Mouse (Mus musculus): ENCODE measurements at regions not wholly inside any gene's neighbourhood (a gene's known extent, or its start where the extent isn't known, plus 50 kb on each side); places are given as distances from the start of the nearest gene placed in this dataset.

DNA sequence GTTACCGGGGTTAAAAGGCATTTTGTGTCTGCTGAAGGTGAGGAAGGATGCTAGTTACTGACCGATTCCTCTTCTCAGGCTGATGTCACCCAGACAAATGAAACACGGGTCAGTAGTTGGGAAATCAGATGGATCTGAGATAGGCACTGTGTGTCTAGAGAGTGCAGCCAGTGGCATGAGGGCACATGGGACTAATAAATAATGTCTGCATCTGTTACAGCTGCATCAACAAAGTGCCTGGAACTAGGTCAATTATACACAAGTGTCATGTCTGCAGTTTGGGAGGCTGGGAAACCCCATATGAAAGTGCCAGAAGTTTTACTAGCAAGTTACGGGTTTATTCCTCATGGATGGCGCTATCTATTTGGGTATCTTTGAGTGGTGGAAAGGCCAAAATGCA is 68.8 kb downstream of the Cxcl12 start:
- no peak for DNase-seq (ENCODE audit: inconsistent age in 2 of 2, low spot score in 1 of 2)

DNA sequence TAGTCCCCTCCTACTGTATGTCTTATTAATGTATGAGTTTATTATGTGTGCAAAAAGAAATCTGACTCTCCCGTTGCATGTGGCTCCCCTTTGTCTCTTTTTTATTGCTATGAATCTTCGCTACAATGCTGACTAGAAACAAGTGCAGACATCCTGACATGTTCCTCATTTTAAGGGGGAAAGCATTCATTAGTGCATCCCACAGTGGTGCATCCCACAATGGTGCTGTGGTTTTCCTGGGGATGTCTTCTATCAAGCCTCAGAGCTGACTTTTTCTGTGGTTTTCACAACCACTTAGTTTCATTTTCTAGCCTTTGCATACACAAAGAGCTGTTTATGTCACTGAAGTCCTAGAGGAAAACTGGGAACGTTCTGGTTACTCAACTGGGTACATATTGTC is 72.9 kb downstream of the Cxcl12 start:
- no peak for DNase-seq (ENCODE audit: inconsistent age in 2 of 2, low spot score in 1 of 2)

DNA sequence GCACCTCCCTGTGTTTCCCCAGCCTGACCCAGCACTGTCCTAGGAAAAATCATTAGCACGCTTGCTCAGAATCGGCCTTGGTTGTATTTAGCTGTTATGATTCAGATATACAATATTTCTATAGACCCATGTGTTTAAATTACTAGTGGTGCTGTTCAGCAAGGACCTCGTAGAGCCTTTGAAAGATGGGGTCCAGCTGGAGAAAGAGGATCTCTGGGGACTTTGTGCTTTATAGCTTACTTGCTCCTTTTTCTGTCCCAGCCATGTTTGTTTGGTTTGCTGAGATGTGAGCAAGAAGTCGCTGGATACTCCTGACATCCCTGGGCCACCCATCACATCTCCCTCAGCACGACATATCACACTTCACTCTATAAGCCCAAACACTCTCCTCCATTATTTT is 77.1 kb downstream of the Cxcl12 start:
- no peak for DNase-seq (ENCODE audit: inconsistent age in 2 of 2, low spot score in 1 of 2)

DNA sequence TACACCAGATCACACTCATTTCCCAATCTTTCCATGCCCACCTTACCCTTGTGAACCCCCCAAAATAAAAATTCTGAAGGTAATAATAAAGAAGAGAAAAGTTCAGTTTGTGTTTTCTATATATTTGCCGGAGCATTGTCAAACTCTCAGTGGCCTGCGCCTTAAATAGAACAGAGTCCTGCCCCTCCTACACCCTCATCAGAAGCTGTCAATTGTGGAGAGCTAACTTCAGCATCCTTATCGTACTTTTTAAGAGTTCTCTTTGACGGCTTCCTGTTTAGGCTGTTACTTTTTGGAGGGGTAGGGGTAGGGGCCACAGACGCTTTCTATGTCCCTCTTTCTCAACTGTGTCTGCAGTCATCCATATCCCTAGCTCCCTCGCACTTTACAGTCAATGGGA is 77.5 kb downstream of the Cxcl12 start:
- no peak for DNase-seq (ENCODE audit: inconsistent age in 2 of 2, low spot score in 1 of 2)

GRCm38 (mm10) chr6:117249230-117249921 is 81.0 kb downstream of the Cxcl12 start:
- DNase-seq (ENCODE audit: inconsistent age in 2 of 2, low spot score in 1 of 2): peak; percentile 37 to 71

DNA sequence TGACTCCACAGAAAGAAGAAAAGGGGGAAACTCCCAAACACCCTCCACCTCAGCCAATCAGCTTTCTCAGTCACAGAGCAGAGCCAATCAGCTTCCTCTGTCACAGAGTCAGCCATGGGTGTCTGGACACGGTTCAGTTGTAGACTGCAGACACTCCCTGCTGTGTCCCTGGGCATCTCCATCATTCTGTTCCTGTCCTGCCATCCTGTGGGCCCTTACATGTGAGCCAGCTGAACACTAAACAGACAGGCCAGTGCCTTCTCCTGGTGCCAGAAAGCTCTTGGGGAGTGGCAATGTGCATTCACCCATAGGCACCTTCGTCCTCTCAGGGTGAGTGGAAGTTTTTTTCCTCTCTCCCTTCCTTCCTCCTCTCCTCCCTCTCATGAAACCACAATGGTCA is 81.7 kb downstream of the Cxcl12 start:
- no peak for DNase-seq (ENCODE audit: inconsistent age in 2 of 2, low spot score in 1 of 2)

DNA sequence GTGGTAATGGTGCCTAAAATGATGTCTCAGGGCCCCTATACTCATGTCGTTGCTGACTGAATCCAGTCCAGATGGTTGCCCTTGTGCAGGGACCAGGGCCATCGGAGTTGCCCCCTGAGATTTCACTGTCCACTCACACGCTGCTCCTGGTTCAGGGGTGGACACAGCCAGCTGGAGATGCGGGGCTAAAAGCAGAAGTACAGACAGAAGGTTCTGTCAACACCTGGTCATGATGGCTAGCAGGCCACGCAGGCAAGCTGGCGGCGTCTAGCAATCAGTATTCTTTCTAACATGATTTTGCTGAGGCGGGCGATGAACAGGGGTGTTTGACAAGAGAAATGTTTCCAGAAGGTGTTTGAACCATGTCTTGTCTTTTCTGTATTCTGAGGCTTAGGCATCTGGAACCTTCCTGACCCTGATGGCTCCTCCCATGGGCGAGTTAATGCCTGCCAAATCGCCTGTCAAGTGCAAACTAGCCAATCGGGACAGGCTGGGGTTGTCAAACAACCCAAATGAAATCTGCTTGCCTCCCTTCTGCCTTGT is 83.1 kb downstream of the Cxcl12 start:
- DNase-seq (ENCODE audit: inconsistent age in 2 of 2, low spot score in 1 of 2): no peak

DNA sequence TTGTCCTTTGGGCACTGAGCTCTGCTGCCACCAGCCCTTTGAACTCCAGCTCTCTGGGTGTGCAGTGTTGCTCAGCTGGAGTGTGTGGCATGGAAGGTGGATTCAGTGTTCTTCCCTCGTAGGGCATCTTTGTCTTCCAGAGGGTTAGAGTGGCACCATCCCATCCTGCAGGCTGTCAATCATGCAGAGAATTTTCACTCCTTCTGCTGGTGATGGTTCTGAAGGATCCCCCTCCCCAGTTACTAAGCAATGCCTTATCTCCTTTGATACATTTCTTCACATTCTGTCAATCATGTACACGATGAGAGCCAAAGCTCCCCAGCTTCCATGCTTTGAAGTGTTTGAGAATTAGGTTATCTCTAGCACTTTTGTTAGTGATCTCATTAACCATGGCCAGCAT is 84.0 kb downstream of the Cxcl12 start:
- no peak for DNase-seq (ENCODE audit: inconsistent age in 2 of 2, low spot score in 1 of 2)

GRCm38 (mm10) chr6:117253036-117253435 is 84.7 kb downstream of the Cxcl12 start:
- no peak for DNase-seq (ENCODE audit: inconsistent age in 2 of 2, low spot score in 1 of 2)

GRCm38 (mm10) chr6:117253586-117254330 is 85.4 kb downstream of the Cxcl12 start:
- no peak for DNase-seq (ENCODE audit: inconsistent age in 2 of 2, low spot score in 1 of 2)

- DNase-seq (ENCODE audit: inconsistent age in 2 of 2, low spot score in 1 of 2): peak; percentile 40 to 68
Measured at GRCm38 (mm10) chr6:117254620-117255228, 86.4 kb downstream of the Cxcl12 start.

DNA sequence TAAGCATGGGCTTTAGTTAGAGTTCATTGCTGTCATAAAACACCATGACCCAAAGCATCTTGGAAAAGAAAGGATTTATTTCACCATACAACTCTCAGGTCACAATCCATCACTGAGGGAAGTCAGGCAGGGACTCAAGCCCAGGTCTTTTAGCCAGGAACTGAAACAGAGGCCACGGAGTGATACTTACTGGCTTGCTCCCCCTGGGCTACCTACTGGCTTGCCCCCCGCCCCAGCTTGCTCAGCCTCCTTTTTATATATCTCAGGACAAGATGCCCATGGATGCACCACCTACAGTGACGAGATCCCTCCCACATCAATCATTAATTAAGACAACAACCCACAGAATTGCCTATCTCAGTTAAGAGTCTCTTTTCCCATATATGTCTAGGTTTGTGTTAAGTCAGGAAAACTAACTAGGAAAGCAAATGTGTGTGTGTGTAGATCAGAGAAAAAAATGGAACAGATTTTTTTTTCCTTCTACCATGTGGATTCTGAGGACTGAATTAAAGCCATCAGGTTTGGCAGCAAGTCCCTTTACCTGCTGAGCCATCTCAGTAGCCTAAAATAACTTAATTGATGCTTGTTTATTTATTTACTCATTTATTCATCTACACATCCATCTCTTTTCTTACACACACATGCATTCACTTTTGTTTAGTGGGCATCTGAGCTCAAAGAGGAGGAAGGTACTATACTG is 87.2 kb downstream of the Cxcl12 start:
- no peak for DNase-seq (ENCODE audit: inconsistent age in 2 of 2, low spot score in 1 of 2)

GRCm38 (mm10) chr6:117256099-117256471 is 87.8 kb downstream of the Cxcl12 start:
- DNase-seq (ENCODE audit: inconsistent age in 2 of 2, low spot score in 1 of 2): no peak

DNA sequence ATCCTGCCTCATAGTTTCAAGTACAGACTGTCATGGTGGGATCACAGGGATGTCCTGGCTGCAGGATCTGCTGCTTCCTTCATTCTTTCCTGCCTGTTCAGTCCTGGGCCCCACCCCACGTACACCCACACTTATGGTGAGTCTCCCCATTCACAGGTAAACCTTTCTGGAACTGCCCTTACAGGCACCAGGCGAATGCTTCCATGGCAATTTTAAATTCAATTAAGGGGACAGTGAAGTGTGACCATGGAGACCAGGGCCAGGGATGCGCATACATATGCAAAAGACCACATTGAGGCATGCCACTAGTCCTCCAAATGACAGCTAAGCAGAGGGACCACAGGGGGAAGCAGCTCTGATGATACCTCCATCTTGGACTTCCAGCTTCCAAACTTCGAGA is 89.3 kb downstream of the Cxcl12 start:
- no peak for DNase-seq (ENCODE audit: inconsistent age in 2 of 2, low spot score in 1 of 2)

DNA sequence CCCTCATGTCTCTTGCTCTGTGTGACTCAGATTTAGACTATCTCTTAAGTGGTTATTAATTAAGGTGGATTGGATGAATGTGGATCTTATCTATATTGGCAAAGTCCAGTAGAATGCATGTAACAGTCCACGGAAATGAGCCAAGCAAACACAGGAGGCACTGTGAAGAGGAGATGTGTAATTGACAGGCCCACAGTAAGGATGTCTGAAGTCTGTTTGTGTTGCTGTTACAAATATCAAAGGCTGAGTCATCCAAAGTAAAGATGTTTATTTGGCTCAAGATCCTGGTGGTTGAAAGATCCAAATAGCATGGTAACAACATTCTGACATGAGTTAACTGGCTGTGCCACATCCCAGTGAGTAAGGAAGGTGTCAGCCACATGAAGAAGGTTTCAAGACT is 99.6 kb downstream of the Cxcl12 start:
- DNase-seq (ENCODE audit: inconsistent age in 2 of 2, low spot score in 1 of 2): no peak

GRCm38 (mm10) chr6:117268376-117268775 is 100.0 kb downstream of the Cxcl12 start:
- no peak for DNase-seq (ENCODE audit: inconsistent age in 2 of 2, low spot score in 1 of 2)

GRCm38 (mm10) chr6:117270261-117270660 is 101.9 kb downstream of the Cxcl12 start:
- no peak for DNase-seq (ENCODE audit: inconsistent age in 2 of 2, low spot score in 1 of 2)

DNA sequence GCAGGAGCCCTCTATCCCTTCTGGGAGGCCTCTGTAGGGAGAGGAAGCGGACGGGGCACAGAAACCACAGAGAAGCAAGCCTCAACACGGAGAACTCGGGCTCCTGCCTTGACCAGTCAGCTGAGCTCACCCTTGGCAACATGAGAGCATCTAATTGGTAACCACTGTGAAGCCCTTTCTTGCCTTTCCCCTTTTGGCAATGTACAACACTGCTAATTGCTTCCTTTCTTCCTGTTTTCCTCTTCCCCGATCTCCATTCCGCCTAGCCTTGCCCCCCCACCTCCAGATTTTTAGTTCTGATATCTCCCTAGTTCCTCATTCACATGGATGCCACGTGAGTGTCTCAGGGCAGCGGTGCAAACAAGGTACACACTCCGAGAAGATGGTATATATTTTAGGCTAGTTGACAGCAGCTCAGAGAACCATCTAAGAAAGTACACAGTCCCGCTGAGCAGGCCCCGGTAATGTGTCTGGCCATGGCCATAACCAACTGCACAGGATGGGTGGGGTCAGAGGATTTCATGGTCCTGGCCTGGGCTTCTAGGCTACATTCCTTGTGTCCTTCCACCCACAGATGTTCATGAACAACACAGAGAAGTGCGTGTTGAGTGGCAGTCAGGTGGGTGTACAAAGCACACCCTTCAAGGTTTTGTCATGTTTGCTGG is 103.4 kb downstream of the Cxcl12 start:
- no peak for DNase-seq (ENCODE audit: inconsistent age in 2 of 2, low spot score in 1 of 2)

DNA sequence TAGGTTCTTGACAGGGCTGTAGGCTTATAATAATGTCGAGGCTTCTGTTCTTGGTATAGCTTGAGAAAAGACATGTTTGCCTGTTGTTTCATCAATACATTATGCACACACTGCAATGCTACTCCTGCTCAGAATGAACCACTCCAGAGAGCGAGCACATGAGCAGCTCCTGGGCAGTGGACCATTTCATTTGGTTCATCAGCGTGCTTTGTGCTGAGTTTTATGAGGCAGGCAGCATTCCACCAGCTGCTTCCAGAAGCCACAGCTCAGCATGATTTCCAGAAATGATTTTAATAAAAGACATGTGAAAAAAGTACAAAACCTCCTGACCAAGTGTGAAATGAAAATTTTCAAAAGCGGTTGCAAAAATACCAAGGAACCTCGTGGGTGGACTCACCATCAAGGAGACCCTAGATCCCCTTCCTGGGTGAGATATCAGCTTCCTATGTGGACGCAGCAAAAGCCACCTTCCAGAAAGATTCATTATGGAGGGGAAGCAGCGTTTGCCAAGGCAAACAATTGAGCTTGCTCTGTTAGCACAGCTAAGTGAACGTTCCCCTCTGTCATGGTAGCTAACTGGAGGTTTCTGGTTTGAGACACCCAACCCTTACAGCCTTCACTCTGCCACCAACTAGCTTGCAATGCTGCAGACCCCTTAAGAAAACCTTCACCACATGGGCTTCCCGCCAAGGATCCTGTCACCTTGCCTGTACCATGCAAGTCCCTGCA is 104.1 kb downstream of the Cxcl12 start:
- no peak for DNase-seq (ENCODE audit: inconsistent age in 2 of 2, low spot score in 1 of 2)

DNA sequence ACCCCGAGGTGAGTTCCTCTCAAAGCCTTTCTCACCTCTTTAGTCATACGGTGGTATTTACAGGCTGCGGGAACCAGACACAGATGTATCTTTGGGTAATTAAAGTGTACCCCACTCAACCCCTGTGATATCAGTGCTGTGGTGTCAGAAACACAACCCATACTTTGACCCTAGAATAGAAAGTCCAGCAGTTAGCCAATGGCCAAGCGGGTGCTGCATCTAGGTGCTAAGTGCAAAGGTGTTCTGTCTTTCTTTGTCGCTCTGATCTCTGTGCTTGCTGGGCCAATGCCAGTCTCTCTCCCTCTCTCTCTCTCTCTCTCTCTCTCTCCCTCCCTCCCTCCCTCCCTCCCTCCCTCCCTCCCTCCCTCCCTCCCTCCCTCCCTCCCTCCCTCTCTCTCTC is 107.6 kb downstream of the Cxcl12 start:
- no peak for DNase-seq (ENCODE audit: inconsistent age in 2 of 2, low spot score in 1 of 2)
